Mouse (Mus musculus) CH12.LX (cell line): Measurements from ENCODE around the gene Chchd4. TPM values are rescaled to one million over a fixed set of nuclear protein-coding genes. Genes with fewer than 3 reads are reported as not detected.

ENCODE experiments used
- DNase-seq: peaks from one replicate; pipeline ENCODE4 v3.0.0-alpha.2; 2013; ENCODE audit errors: extremely low read depth
- H3K27ac ChIP-seq: 2 replicates; pipeline ENCODE4 v1.5.1; 2012; ENCODE audit warnings: low read depth, mild to moderate bottlenecking, control low read depth, moderate library complexity; ENCODE audit not compliant: insufficient read depth
- H3K27me3 ChIP-seq: replicated peaks from 2 replicates; pipeline ENCODE3; 2012; ENCODE audit warnings: inconsistent platforms
- H3K36me3 ChIP-seq, 2 experiments: replicated peaks in 1 of 2; 2 replicates each; pipeline versions ENCODE3 to v1.6.1; 2012; ENCODE audit warnings: inconsistent platforms in 1 of 2, low read length in 1 of 2, mild to moderate bottlenecking in 1 of 2, mixed read lengths in 1 of 2, moderate library complexity in 1 of 2; ENCODE audit not compliant: control insufficient read depth in 1 of 2, insufficient read depth in 1 of 2
- H3K4me1 ChIP-seq, 2 experiments: 2 replicates each; pipeline ENCODE4 v1.6.1; 2012; ENCODE audit warnings: inconsistent platforms in 1 of 2, moderate library complexity in 1 of 2; ENCODE audit not compliant: insufficient read depth in 2 of 2, control insufficient read depth in 1 of 2
- H3K4me2 ChIP-seq: 2 replicates; pipeline ENCODE4 v1.6.1; 2012; ENCODE audit warnings: low read depth, mild to moderate bottlenecking, control low read depth; ENCODE audit not compliant: poor library complexity, insufficient read depth, severe bottlenecking
- H3K4me3 ChIP-seq, 3 experiments: fragments of 150-350 bp in 1 of 3; sonication (generic) in 1 of 3; replicated peaks in 1 of 3; 2 replicates each; pipeline versions ENCODE3 to v1.5.1; 2011 to 2012; ENCODE audit warnings: low read depth in 2 of 3, low read length in 2 of 3, mild to moderate bottlenecking in 2 of 3, moderate library complexity in 2 of 3, control low read depth in 1 of 3, improper control_type of control experiment in 1 of 3, inconsistent platforms in 1 of 3, mixed read lengths in 1 of 3; ENCODE audit not compliant: poor library complexity in 1 of 3
- H3K79me2 ChIP-seq: replicated peaks from 2 replicates; pipeline ENCODE4 v1.6.1; 2012; ENCODE audit warnings: mild to moderate bottlenecking, moderate library complexity; ENCODE audit not compliant: control insufficient read depth, poor library complexity, insufficient read depth, severe bottlenecking; ENCODE audit errors: extremely low read depth
- H3K9ac ChIP-seq: 2 replicates; pipeline ENCODE4 v1.6.1; 2012; ENCODE audit warnings: low read depth, mild to moderate bottlenecking, control low read depth, moderate library complexity; ENCODE audit not compliant: insufficient read depth
- H3K9me3 ChIP-seq: replicated peaks from 2 replicates; pipeline ENCODE3; 2012; ENCODE audit warnings: low read length, inconsistent platforms, mixed read lengths
- BHLHE40 ChIP-seq: IDR thresholded peaks from 2 replicates; pipeline ENCODE4 v1.6.1; 2011; ENCODE audit warnings: mild to moderate bottlenecking, low read depth, low read length, improper control_type of control experiment
- CHD1 ChIP-seq: IDR thresholded peaks from 2 replicates; pipeline ENCODE4 v1.6.1; 2012; ENCODE audit warnings: low read depth, low read length, improper control_type of control experiment, inconsistent platforms
- CHD2 ChIP-seq: IDR thresholded peaks from 2 replicates; pipeline ENCODE4 v1.6.1; 2011; ENCODE audit warnings: low read length, improper control_type of control experiment
- CTCF ChIP-seq, 2 experiments: IDR thresholded peaks in 1 of 2; conservative IDR thresholded peaks in 1 of 2; 2 replicates each; pipeline ENCODE4 v1.5.1; 2011 to 2012; ENCODE audit warnings: low read depth in 2 of 2, low read length in 2 of 2, improper control_type of control experiment in 1 of 2, inconsistent platforms in 1 of 2, mild to moderate bottlenecking in 1 of 2, moderate library complexity in 1 of 2
- E2F4 ChIP-seq: IDR thresholded peaks from 2 replicates; pipeline ENCODE4 v1.6.1; 2011; ENCODE audit warnings: low read depth, low read length, improper control_type of control experiment; ENCODE audit not compliant: insufficient replicate concordance
- ELF1 ChIP-seq: IDR thresholded peaks from 2 replicates; pipeline ENCODE4 v1.6.1; 2014; ENCODE audit warnings: low read depth, mild to moderate bottlenecking, inconsistent platforms, low read length, improper control_type of control experiment
- EP300 ChIP-seq: IDR thresholded peaks from 2 replicates; pipeline ENCODE4 v1.6.1; 2011; ENCODE audit warnings: low read length, improper control_type of control experiment
- ETS1 ChIP-seq: conservative IDR thresholded peaks from 2 replicates; pipeline ENCODE4 v1.6.1; 2012; ENCODE audit warnings: low read depth, mild to moderate bottlenecking, inconsistent platforms, low read length, improper control_type of control experiment, moderate library complexity
- GABPA ChIP-seq: IDR thresholded peaks from 2 replicates; pipeline ENCODE4 v1.6.1; 2012; ENCODE audit warnings: low read depth, low read length, improper control_type of control experiment, inconsistent platforms; ENCODE audit not compliant: insufficient replicate concordance
- HCFC1 ChIP-seq: IDR thresholded peaks from 2 replicates; pipeline ENCODE4 v1.6.1; 2012; ENCODE audit warnings: low read depth, mild to moderate bottlenecking, inconsistent platforms, low read length, improper control_type of control experiment
- IRF4 ChIP-seq: IDR thresholded peaks from 2 replicates; pipeline ENCODE4 v1.6.1; 2014; ENCODE audit warnings: low read depth, mild to moderate bottlenecking, inconsistent platforms, low read length, improper control_type of control experiment
- JUN ChIP-seq: IDR thresholded peaks from 2 replicates; pipeline ENCODE4 v1.6.1; 2011; ENCODE audit warnings: low read depth, mild to moderate bottlenecking, low read length, improper control_type of control experiment, moderate library complexity; ENCODE audit not compliant: insufficient read depth
- JUND ChIP-seq: conservative IDR thresholded peaks from 2 replicates; pipeline ENCODE4 v1.6.1; 2011; ENCODE audit warnings: low read depth, low read length, improper control_type of control experiment
- KAT2A ChIP-seq: IDR thresholded peaks from 2 replicates; pipeline ENCODE4 v1.6.1; 2012; ENCODE audit warnings: low read length, improper control_type of control experiment, inconsistent platforms; ENCODE audit not compliant: insufficient replicate concordance
- MAFK ChIP-seq: IDR thresholded peaks from 2 replicates; pipeline ENCODE4 v1.6.1; 2011; ENCODE audit warnings: low read length, improper control_type of control experiment; ENCODE audit not compliant: insufficient replicate concordance
- MAX ChIP-seq: IDR thresholded peaks from 2 replicates; pipeline ENCODE4 v1.6.1; 2011; ENCODE audit warnings: low read length, improper control_type of control experiment
- MAZ ChIP-seq: IDR thresholded peaks from 2 replicates; pipeline ENCODE4 v1.6.1; 2012; ENCODE audit warnings: low read depth, mild to moderate bottlenecking, inconsistent platforms, low read length, improper control_type of control experiment, moderate library complexity
- MEF2A ChIP-seq: IDR thresholded peaks from 2 replicates; pipeline ENCODE4 v1.6.1; 2014; ENCODE audit warnings: low read depth, mild to moderate bottlenecking, inconsistent platforms, low read length, improper control_type of control experiment, borderline replicate concordance
- MXI1 ChIP-seq: IDR thresholded peaks from 2 replicates; pipeline ENCODE4 v1.6.1; 2011; ENCODE audit warnings: mild to moderate bottlenecking, low read depth, low read length, improper control_type of control experiment
- MYC ChIP-seq: IDR thresholded peaks from 2 replicates; pipeline ENCODE4 v1.6.1; 2011; ENCODE audit warnings: low read depth, mild to moderate bottlenecking, improper control_type of control experiment, low read length
- NELFE ChIP-seq: IDR thresholded peaks from 2 replicates; pipeline ENCODE4 v1.6.1; 2011; ENCODE audit warnings: low read depth, low read length, improper control_type of control experiment
- NRF1 ChIP-seq: IDR thresholded peaks from 2 replicates; pipeline ENCODE4 v1.6.1; 2014; ENCODE audit warnings: low read depth, mild to moderate bottlenecking, inconsistent platforms, low read length, improper control_type of control experiment, moderate library complexity
- PAX5 ChIP-seq: IDR thresholded peaks from 2 replicates; pipeline ENCODE4 v1.6.1; 2012; ENCODE audit warnings: low read length, inconsistent platforms, mixed read lengths
- POLR2A ChIP-seq: IDR thresholded peaks from 2 replicates; pipeline ENCODE4 v1.6.1; 2011; ENCODE audit warnings: low read depth, mild to moderate bottlenecking, improper control_type of control experiment, low read length
- POLR2AphosphoS2 ChIP-seq: IDR thresholded peaks from 2 replicates; pipeline ENCODE4 v1.6.1; 2011; ENCODE audit warnings: low read depth, low read length, improper control_type of control experiment
- RAD21 ChIP-seq: IDR thresholded peaks from 2 replicates; pipeline ENCODE4 v1.6.1; 2011; ENCODE audit warnings: low read depth, mild to moderate bottlenecking, low read length, improper control_type of control experiment, moderate library complexity
- RCOR1 ChIP-seq: conservative IDR thresholded peaks from 2 replicates; pipeline ENCODE4 v1.6.1; 2012; ENCODE audit warnings: low read depth, mild to moderate bottlenecking, inconsistent platforms, low read length, improper control_type of control experiment
- SIN3A ChIP-seq: IDR thresholded peaks from 2 replicates; pipeline ENCODE4 v1.6.1; 2012; ENCODE audit warnings: low read length, improper control_type of control experiment, inconsistent platforms
- SMC3 ChIP-seq: IDR thresholded peaks from 2 replicates; pipeline ENCODE4 v1.6.1; 2011; ENCODE audit warnings: low read depth, low read length, improper control_type of control experiment
- TBP ChIP-seq: conservative IDR thresholded peaks from 2 replicates; pipeline ENCODE4 v1.6.1; 2011; ENCODE audit warnings: low read depth, low read length, improper control_type of control experiment
- TCF12 ChIP-seq: IDR thresholded peaks from 2 replicates; pipeline ENCODE4 v1.6.1; 2014; ENCODE audit warnings: low read depth, mild to moderate bottlenecking, inconsistent platforms, low read length, improper control_type of control experiment
- UBTF ChIP-seq: IDR thresholded peaks from 2 replicates; pipeline ENCODE4 v1.6.1; 2012; ENCODE audit warnings: low read depth, mild to moderate bottlenecking, inconsistent platforms, low read length, improper control_type of control experiment, moderate library complexity
- USF1 ChIP-seq: IDR thresholded peaks from 2 replicates; pipeline ENCODE4 v1.6.1; 2014; ENCODE audit warnings: low read depth, mild to moderate bottlenecking, inconsistent platforms, low read length, improper control_type of control experiment
- USF2 ChIP-seq: conservative IDR thresholded peaks from 2 replicates; pipeline ENCODE4 v1.6.1; 2011; ENCODE audit warnings: low read depth, low read length, improper control_type of control experiment
- ZC3H11A ChIP-seq: IDR thresholded peaks from 2 replicates; pipeline ENCODE4 v1.6.1; 2012; ENCODE audit warnings: low read depth, mild to moderate bottlenecking, inconsistent platforms, low read length, improper control_type of control experiment
- ZKSCAN1 ChIP-seq: IDR thresholded peaks from 2 replicates; pipeline ENCODE4 v1.6.1; 2012; ENCODE audit warnings: low read depth, inconsistent platforms, low read length, improper control_type of control experiment, borderline replicate concordance
- ZMIZ1 ChIP-seq: IDR thresholded peaks from 2 replicates; pipeline ENCODE4 v1.6.1; 2012; ENCODE audit warnings: low read depth, mild to moderate bottlenecking, inconsistent platforms, low read length, improper control_type of control experiment
- ZNF384 ChIP-seq: IDR thresholded peaks from 2 replicates; pipeline ENCODE4 v1.6.1; 2012; ENCODE audit warnings: low read depth, low read length, improper control_type of control experiment, inconsistent platforms
- dilution Hi-C: fragments of 300-500 bp; cut with MboI; formaldehyde crosslinking; loops from 2 replicates; pipeline ENCODE4 v1.14.3; 2020; ENCODE audit warnings: low sequenced_read_pairs; ENCODE audit not compliant: extremely low pct_unique_long_range_greater_than_20kb, extremely low pct_ligation_motif_present
- in situ Hi-C: fragments of 300-500 bp; cut with MboI; formaldehyde crosslinking; loops from 3 replicates; pipeline ENCODE4 v1.14.3; 2019; ENCODE audit warnings: low sequenced_read_pairs, low pct_ligation_motif_present, low pct_unique_long_range_greater_than_20kb, mixed read lengths
- polyA plus RNA-seq: library from polyadenylated mRNA; unstranded; fragments of >175 nt; gene quantifications from 2 replicates; pipeline ENCODE4 v1.2.1, GENCODE M21; 2012; ENCODE audit warnings: low read depth; ENCODE audit not compliant: insufficient read length
- total RNA-seq, 2 experiments: library from RNA; depleted of rRNA; stranded (reverse); fragments of 300-350 nt in 1 of 2; fragments of >200 nt in 1 of 2; gene quantifications; 2 replicates each; pipeline ENCODE4 v1.2.3; 2012 to 2014

Gene Chchd4
- total and polyA plus RNA-seq, 3 experiments: 30.1 to 49.7 (median 41.4) TPM

- DNase-seq: peak; percentile 94
- Histone ChIP-seq H3K9me3 (no peaks in the 10 kb centered on the region), H3K27ac (no peak overlapping the region), H3K79me2 (no peaks in the 10 kb centered on the region), H3K4me1 (peaks cover 6 to 8% of the 10 kb centered on the region in 2 experiments), H3K9ac (peak overlapping the region; percentile 89), H3K36me3 (no peaks in the 10 kb centered on the region), H3K4me3 (peak overlapping the region; percentile 75 to 95 (median 83)), H3K27me3 (peaks cover 47% of the 10 kb centered on the region)
- in situ Hi-C loops: no loop called here
- peak; percentile 84; the same call in 1 of the 2 replicates for TF ChIP-seq MXI1
- peak; percentile 38; the same call in 1 of the 2 replicates for TF ChIP-seq CHD2
- peak; percentile 48 for TF ChIP-seq JUN
- no peak for TF ChIP-seq ZNF384
- TF ChIP-seq ZKSCAN1: peak; percentile 63; the same call in 1 of the 2 replicates
- TF ChIP-seq PAX5: no peak
- TF ChIP-seq ELF1: peak; percentile 86
- TF ChIP-seq NELFE: peak; percentile 99
- TF ChIP-seq USF2: no peak; the same call in 1 of the 2 replicates
- peak; percentile 93 for TF ChIP-seq TBP
- peak; percentile 54; the same call in 1 of the 2 replicates for TF ChIP-seq MEF2A
- peak; percentile 76 for TF ChIP-seq JUND
- peak; percentile 45; the same call in 1 of the 2 replicates for TF ChIP-seq MAX
- peak; percentile 70 for TF ChIP-seq BHLHE40
- TF ChIP-seq HCFC1: peak; percentile 96
- no peak for TF ChIP-seq USF1
- peak; percentile 91; the same call in 1 of the 2 replicates for TF ChIP-seq KAT2A
- TF ChIP-seq POLR2AphosphoS2: peak; percentile 95; the same call in 1 of the 2 replicates
- TF ChIP-seq ETS1: no peak
- TF ChIP-seq RCOR1: no peak
- 0 out of 2 replicates have a peak, but pooled peaks have one; percentile 49 for TF ChIP-seq NRF1
- TF ChIP-seq IRF4: peak; percentile 78
- TF ChIP-seq EP300: no peak
- peak; percentile 92 for TF ChIP-seq SIN3A
- no peak for TF ChIP-seq RAD21
- no peak for TF ChIP-seq CHD1
- no peak for TF ChIP-seq CTCF (conservative IDR thresholded peaks at IDR 0.05 in 1 of 2, IDR thresholded peaks at IDR 0.05 in 1 of 2; ENCODE audit: low read depth in 2 of 2, low read length in 2 of 2)
- TF ChIP-seq SMC3: no peak
- TF ChIP-seq MAFK: no peak
- TF ChIP-seq TCF12: peak; percentile 95
- TF ChIP-seq UBTF: no peak
- TF ChIP-seq POLR2A: peak; percentile 99
- 0 out of 2 replicates have a peak, but pooled peaks have one; percentile 21 for TF ChIP-seq E2F4
- no peak for TF ChIP-seq ZC3H11A
- peak; percentile 87; the same call in 1 of the 2 replicates for TF ChIP-seq ZMIZ1
- no peak for TF ChIP-seq MAZ
- TF ChIP-seq MYC: no peak; the same call in 1 of the 2 replicates
- TF ChIP-seq GABPA: peak; percentile 66; the same call in 1 of the 2 replicates
- TF ChIP-seq, all 38 proteins: peak for 22
- dilution Hi-C loops: no loop called here
- peak overlapping the region; percentile 83 for H3K4me2 ChIP-seq
Observed at GRCm38 (mm10) chr6:91440474-91441144, 32.7 kb downstream of the Chchd4 start.
